Mouse (Mus musculus): Measurements from ENCODE around the gene Fam193a. TPM values are rescaled to one million over a fixed set of nuclear protein-coding genes. Genes with fewer than 3 reads are reported as not detected.

The Fam193a gene
- polyA plus RNA-seq, 1 experiment from 2014 or later = 12.4 TPM

GRCm38 (mm10) chr5:34458994-34459393, 89.3 kb downstream of the Fam193a start:
- Histone ChIP-seq H3K4me1 (ENCODE audit: control insufficient read depth, insufficient read depth, low read length) (no peaks in the 10 kb centered on the region), H3K4me3 (ENCODE audit: low read depth, low read length) (no peak overlapping the region), H3K27me3 (ENCODE audit: control insufficient read depth, insufficient read depth, low read length) (no peaks in the 10 kb centered on the region), H3K4me2 (ENCODE audit: low read depth) (no peak overlapping the region), H3K9ac (ENCODE audit: low read length) (no peak overlapping the region), H3K9me3 (ENCODE audit: control insufficient read depth, low read length) (no peaks in the 10 kb centered on the region), H3K27ac (ENCODE audit: low read depth, low read length) (no peak overlapping the region), H3K36me3 (ENCODE audit: control insufficient read depth, insufficient read depth, low read length) (peaks cover 26% of the 10 kb centered on the region)
- no peak for DNase-seq (ENCODE audit: low spot score)
- no peak for ATAC-seq (ENCODE audit: insufficient read depth, low FRiP score, low TSS enrichment)
- WGBS = 92% methylated on average over 1 of the region's 1 CpGs

GRCm38 (mm10) chr5:34461294-34461693, 91.6 kb downstream of the Fam193a start:
- Histone ChIP-seq H3K4me1 (ENCODE audit: control insufficient read depth, insufficient read depth, low read length) (no peaks in the 10 kb centered on the region), H3K4me3 (ENCODE audit: low read depth, low read length) (no peak overlapping the region), H3K9ac (ENCODE audit: low read length) (no peak overlapping the region), H3K27ac (ENCODE audit: low read depth, low read length) (no peak overlapping the region), H3K4me2 (ENCODE audit: low read depth) (no peak overlapping the region), H3K9me3 (ENCODE audit: control insufficient read depth, low read length) (no peaks in the 10 kb centered on the region), H3K27me3 (ENCODE audit: control insufficient read depth, insufficient read depth, low read length) (no peaks in the 10 kb centered on the region), H3K36me3 (ENCODE audit: control insufficient read depth, insufficient read depth, low read length) (peaks cover 33% of the 10 kb centered on the region)
- WGBS = 95% methylated on average over 4 of the region's 4 CpGs
- DNase-seq (ENCODE audit: low spot score) (no peak), ATAC-seq (ENCODE audit: insufficient read depth, low FRiP score, low TSS enrichment) (no peak)

- no peak overlapping the region for H3K4me3 ChIP-seq (ENCODE audit: low read depth, low read length)
- 89% methylated on average over 6 of the region's 6 CpGs for WGBS
- no peak for ATAC-seq (ENCODE audit: insufficient read depth, low FRiP score, low TSS enrichment)
- no peak overlapping the region for H3K27ac ChIP-seq (ENCODE audit: low read depth, low read length)
- no peak overlapping the region for H3K4me2 ChIP-seq (ENCODE audit: low read depth)
- no peaks in the 10 kb centered on the region for H3K27me3 ChIP-seq (ENCODE audit: control insufficient read depth, insufficient read depth, low read length)
- H3K4me1 ChIP-seq (ENCODE audit: control insufficient read depth, insufficient read depth, low read length) = no peaks in the 10 kb centered on the region
- H3K9ac ChIP-seq (ENCODE audit: low read length) = no peak overlapping the region
- H3K36me3 ChIP-seq (ENCODE audit: control insufficient read depth, insufficient read depth, low read length) = peaks cover 35% of the 10 kb centered on the region
- H3K9me3 ChIP-seq (ENCODE audit: control insufficient read depth, low read length) = no peaks in the 10 kb centered on the region
- DNase-seq (ENCODE audit: low spot score) = no peak
These were observed 92.1 kb downstream of the Fam193a start for GRCm38 (mm10) chr5:34461841-34462240.

GRCm38 (mm10) chr5:34466079-34466478, 96.3 kb downstream of the Fam193a start:
- WGBS = 96% methylated on average over 1 of the region's 1 CpGs
- no peaks in the 10 kb centered on the region for H3K4me1 ChIP-seq (ENCODE audit: control insufficient read depth, insufficient read depth, low read length)
- H3K36me3 ChIP-seq (ENCODE audit: control insufficient read depth, insufficient read depth, low read length) = peaks cover 17% of the 10 kb centered on the region
- no peak overlapping the region for H3K27ac ChIP-seq (ENCODE audit: low read depth, low read length)
- H3K27me3 ChIP-seq (ENCODE audit: control insufficient read depth, insufficient read depth, low read length) = no peaks in the 10 kb centered on the region
- no peak for DNase-seq (ENCODE audit: low spot score)
- H3K4me3 ChIP-seq (ENCODE audit: low read depth, low read length) = no peak overlapping the region
- no peak for ATAC-seq (ENCODE audit: insufficient read depth, low FRiP score, low TSS enrichment)
- H3K9me3 ChIP-seq (ENCODE audit: control insufficient read depth, low read length) = no peaks in the 10 kb centered on the region
- H3K9ac ChIP-seq (ENCODE audit: low read length) = no peak overlapping the region
- H3K4me2 ChIP-seq (ENCODE audit: low read depth) = no peak overlapping the region

- H3K4me3 ChIP-seq (ENCODE audit: low read depth, low read length) = no peak overlapping the region
- H3K27me3 ChIP-seq (ENCODE audit: control insufficient read depth, insufficient read depth, low read length) = no peaks in the 10 kb centered on the region
These were observed 96.9 kb downstream of the Fam193a start for GRCm38 (mm10) chr5:34466648-34467047.

GRCm38 (mm10) chr5:34468039-34468775, 98.5 kb downstream of the Fam193a start:
- WGBS = 98% methylated on average over 2 of the region's 2 CpGs

More at GRCm38 (mm10) chr5:34466648-34467047, 96.9 kb downstream of the Fam193a start:
- no peak overlapping the region for H3K27ac ChIP-seq (ENCODE audit: low read depth, low read length)
- H3K4me1 ChIP-seq (ENCODE audit: control insufficient read depth, insufficient read depth, low read length) = no peaks in the 10 kb centered on the region
- H3K9me3 ChIP-seq (ENCODE audit: control insufficient read depth, low read length) = no peaks in the 10 kb centered on the region
- no peak for ATAC-seq (ENCODE audit: insufficient read depth, low FRiP score, low TSS enrichment)
- H3K4me2 ChIP-seq (ENCODE audit: low read depth) = no peak overlapping the region
- H3K36me3 ChIP-seq (ENCODE audit: control insufficient read depth, insufficient read depth, low read length) = peaks cover 13% of the 10 kb centered on the region
- DNase-seq (ENCODE audit: low spot score) = no peak
- 98% methylated on average over 2 of the region's 2 CpGs for WGBS
- H3K9ac ChIP-seq (ENCODE audit: low read length) = no peak overlapping the region

GRCm38 (mm10) chr5:34480926-34481325, 111.2 kb downstream of the Fam193a start:
- no peak for DNase-seq (ENCODE audit: low spot score)
- no peak overlapping the region for H3K27ac ChIP-seq (ENCODE audit: low read depth, low read length)
- 76% methylated on average over 3 of the region's 3 CpGs for WGBS
- H3K9me3 ChIP-seq (ENCODE audit: control insufficient read depth, low read length) = no peaks in the 10 kb centered on the region
- peaks cover 20% of the 10 kb centered on the region for H3K36me3 ChIP-seq (ENCODE audit: control insufficient read depth, insufficient read depth, low read length)
- H3K4me1 ChIP-seq (ENCODE audit: control insufficient read depth, insufficient read depth, low read length) = no peaks in the 10 kb centered on the region
- H3K4me3 ChIP-seq (ENCODE audit: low read depth, low read length) = no peak overlapping the region
- H3K27me3 ChIP-seq (ENCODE audit: control insufficient read depth, insufficient read depth, low read length) = no peaks in the 10 kb centered on the region
- no peak overlapping the region for H3K9ac ChIP-seq (ENCODE audit: low read length)
- H3K4me2 ChIP-seq (ENCODE audit: low read depth) = no peak overlapping the region
- no peak for ATAC-seq (ENCODE audit: insufficient read depth, low FRiP score, low TSS enrichment)

More at GRCm38 (mm10) chr5:34468039-34468775, 98.5 kb downstream of the Fam193a start:
- peaks cover 13% of the 10 kb centered on the region for H3K36me3 ChIP-seq (ENCODE audit: control insufficient read depth, insufficient read depth, low read length)
- no peak overlapping the region for H3K4me2 ChIP-seq (ENCODE audit: low read depth)
- no peak overlapping the region for H3K9ac ChIP-seq (ENCODE audit: low read length)
- ATAC-seq (ENCODE audit: insufficient read depth, low FRiP score, low TSS enrichment) (no peak), DNase-seq (ENCODE audit: low spot score) (no peak)
- no peaks in the 10 kb centered on the region for H3K4me1 ChIP-seq (ENCODE audit: control insufficient read depth, insufficient read depth, low read length)
- H3K9me3 ChIP-seq (ENCODE audit: control insufficient read depth, low read length) = no peaks in the 10 kb centered on the region
- no peak overlapping the region for H3K27ac ChIP-seq (ENCODE audit: low read depth, low read length)
- no peaks in the 10 kb centered on the region for H3K27me3 ChIP-seq (ENCODE audit: control insufficient read depth, insufficient read depth, low read length)
- no peak overlapping the region for H3K4me3 ChIP-seq (ENCODE audit: low read depth, low read length)

GRCm38 (mm10) chr5:34485731-34486130, 116.0 kb downstream of the Fam193a start:
- DNase-seq (ENCODE audit: low spot score) (no peak), ATAC-seq (ENCODE audit: insufficient read depth, low FRiP score, low TSS enrichment) (no peak)
- WGBS = 95% methylated on average over 15 of the region's 15 CpGs
- no peaks in the 10 kb centered on the region for H3K9me3 ChIP-seq (ENCODE audit: control insufficient read depth, low read length)
- H3K9ac ChIP-seq (ENCODE audit: low read length) = no peak overlapping the region
- no peaks in the 10 kb centered on the region for H3K27me3 ChIP-seq (ENCODE audit: control insufficient read depth, insufficient read depth, low read length)
- H3K4me2 ChIP-seq (ENCODE audit: low read depth) = no peak overlapping the region
- H3K4me1 ChIP-seq (ENCODE audit: control insufficient read depth, insufficient read depth, low read length) = no peaks in the 10 kb centered on the region
- H3K4me3 ChIP-seq (ENCODE audit: low read depth, low read length) = no peak overlapping the region
- no peak overlapping the region for H3K27ac ChIP-seq (ENCODE audit: low read depth, low read length)
- peaks cover 7% of the 10 kb centered on the region for H3K36me3 ChIP-seq (ENCODE audit: control insufficient read depth, insufficient read depth, low read length)
